Mouse (Mus musculus): ENCODE data around the gene Usf2. TPM values are rescaled to one million over a fixed set of nuclear protein-coding genes. Genes with fewer than 3 reads are reported as not detected.

Usf2 gene
- polyA plus RNA-seq (2015; fragmentation: Nextera tagmentation; extraction: Ambion mirVana), result 19.6 and 21.1 TPM in 2 replicates

GRCm38 (mm10) chr7:30956756-30957366, at the start of gene Usf2:
TSS of gene Usf2 (minus strand) at chr7:30956803.
- H3K27ac ChIP-seq (ENCODE audit: low read length), result peak within 1 kb of the TSS; percentile 98
- peak; percentile 95 for DNase-seq (ENCODE audit: low spot score)
- no peaks in the 10 kb centered on the region for H3K27me3 ChIP-seq (replicated peaks; ENCODE audit: insufficient read depth, low read length)
- WGBS, result 0% methylated on average over 3 of the region's 82 CpGs
- TF ChIP-seq CTCF (IDR thresholded peaks at IDR 0.05) (no peak), EP300 (IDR thresholded peaks at IDR 0.05) (no peak)
- peak within 1 kb of the TSS; percentile 78 for H3K4me2 ChIP-seq (replicated peaks; ENCODE audit: low read depth, low read length)
- H3K9ac ChIP-seq (replicated peaks; ENCODE audit: low read depth), result peak within 1 kb of the TSS; percentile 98
- H3K4me1 ChIP-seq (ENCODE audit: insufficient read depth, low read depth, low read length), result peaks cover 17% of the 10 kb centered on the region
- peaks cover 16% of the 10 kb centered on the region for H3K36me3 ChIP-seq (ENCODE audit: insufficient read depth, low read length)
- ATAC-seq, result peak; percentile 67
- H3K9me3 ChIP-seq (ENCODE audit: low read length), result no peaks in the 10 kb centered on the region
- peak within 1 kb of the TSS; percentile 96 for H3K4me3 ChIP-seq (ENCODE audit: low read depth, low read length)

- Histone ChIP-seq H3K27ac (ENCODE audit: low read length) (peak overlapping the region; percentile 68), H3K4me2 (replicated peaks; ENCODE audit: low read depth, low read length) (no peak overlapping the region), H3K27me3 (replicated peaks; ENCODE audit: insufficient read depth, low read length) (no peaks in the 10 kb centered on the region), H3K4me1 (ENCODE audit: insufficient read depth, low read depth, low read length) (peaks cover 6% of the 10 kb centered on the region; the same call in 1 of the 2 replicates), H3K9ac (replicated peaks; ENCODE audit: low read depth) (no peak overlapping the region), H3K36me3 (ENCODE audit: insufficient read depth, low read length) (no peaks in the 10 kb centered on the region), H3K4me3 (ENCODE audit: low read depth, low read length) (no peak overlapping the region), H3K9me3 (ENCODE audit: low read length) (no peaks in the 10 kb centered on the region)
- peak; percentile 79 for DNase-seq (ENCODE audit: low spot score)
- WGBS, result 50% methylated on average over 8 of the region's 8 CpGs
- ATAC-seq, result peak; percentile 88
- TF ChIP-seq CTCF (IDR thresholded peaks at IDR 0.05), result no peak
- TF ChIP-seq EP300 (IDR thresholded peaks at IDR 0.05), result peak; percentile 94
These were observed 46.0 kb upstream of the Usf2 start for GRCm38 (mm10) chr7:31002650-31003049.

GRCm38 (mm10) chr7:31000505-31001020, 44.0 kb upstream of the Usf2 start:
- Histone ChIP-seq H3K4me1 (ENCODE audit: insufficient read depth, low read depth, low read length) (peaks cover 6% of the 10 kb centered on the region; the same call in 1 of the 2 replicates), H3K27me3 (replicated peaks; ENCODE audit: insufficient read depth, low read length) (no peaks in the 10 kb centered on the region), H3K9me3 (ENCODE audit: low read length) (no peaks in the 10 kb centered on the region), H3K4me3 (ENCODE audit: low read depth, low read length) (no peak overlapping the region), H3K36me3 (ENCODE audit: insufficient read depth, low read length) (no peaks in the 10 kb centered on the region), H3K4me2 (replicated peaks; ENCODE audit: low read depth, low read length) (no peak overlapping the region), H3K9ac (replicated peaks; ENCODE audit: low read depth) (no peak overlapping the region), H3K27ac (ENCODE audit: low read length) (no peak overlapping the region)
- TF ChIP-seq EP300 (IDR thresholded peaks at IDR 0.05), result peak; percentile 91
- TF ChIP-seq CTCF (IDR thresholded peaks at IDR 0.05), result peak; percentile 14; the same call in 1 of the 2 replicates
- under 1% methylated on average over 7 of the region's 7 CpGs for WGBS
- ATAC-seq (peak; percentile 74), DNase-seq (ENCODE audit: low spot score) (peak; percentile 84)

- Histone ChIP-seq H3K36me3 (ENCODE audit: insufficient read depth, low read length) (no peaks in the 10 kb centered on the region), H3K9me3 (ENCODE audit: low read length) (no peaks in the 10 kb centered on the region), H3K9ac (replicated peaks; ENCODE audit: low read depth) (no peak overlapping the region), H3K4me2 (replicated peaks; ENCODE audit: low read depth, low read length) (no peak overlapping the region), H3K27ac (ENCODE audit: low read length) (no peak overlapping the region), H3K27me3 (replicated peaks; ENCODE audit: insufficient read depth, low read length) (no peaks in the 10 kb centered on the region), H3K4me1 (ENCODE audit: insufficient read depth, low read depth, low read length) (peaks cover 6% of the 10 kb centered on the region; the same call in 1 of the 2 replicates), H3K4me3 (ENCODE audit: low read depth, low read length) (no peak overlapping the region)
- DNase-seq (ENCODE audit: low spot score) (no peak), ATAC-seq (no peak)
- TF ChIP-seq EP300 (IDR thresholded peaks at IDR 0.05) (no peak), CTCF (IDR thresholded peaks at IDR 0.05) (peak; percentile 24; the same call in 1 of the 2 replicates)
- 92% methylated on average over 2 of the region's 2 CpGs for WGBS
These were observed 39.9 kb upstream of the Usf2 start for GRCm38 (mm10) chr7:30996491-30996890.

- WGBS, result 81% methylated on average over 5 of the region's 5 CpGs
- Histone ChIP-seq H3K27ac (ENCODE audit: low read length) (no peak overlapping the region), H3K9me3 (ENCODE audit: low read length) (no peaks in the 10 kb centered on the region), H3K27me3 (replicated peaks; ENCODE audit: insufficient read depth, low read length) (no peaks in the 10 kb centered on the region), H3K4me3 (ENCODE audit: low read depth, low read length) (no peak overlapping the region), H3K4me2 (replicated peaks; ENCODE audit: low read depth, low read length) (no peak overlapping the region), H3K4me1 (ENCODE audit: insufficient read depth, low read depth, low read length) (no peaks in the 10 kb centered on the region), H3K36me3 (ENCODE audit: insufficient read depth, low read length) (no peaks in the 10 kb centered on the region), H3K9ac (replicated peaks; ENCODE audit: low read depth) (no peak overlapping the region)
- DNase-seq (ENCODE audit: low spot score), result no peak
- ATAC-seq, result no peak
- TF ChIP-seq EP300 (IDR thresholded peaks at IDR 0.05) (no peak), CTCF (IDR thresholded peaks at IDR 0.05) (no peak)
These were observed 37.4 kb upstream of the Usf2 start for GRCm38 (mm10) chr7:30993986-30994385.

GRCm38 (mm10) chr7:30992148-30992547, 35.5 kb upstream of the Usf2 start:
- H3K9ac ChIP-seq (replicated peaks; ENCODE audit: low read depth), result no peak overlapping the region
- DNase-seq (ENCODE audit: low spot score) (no peak), ATAC-seq (no peak)
- H3K4me1 ChIP-seq (ENCODE audit: insufficient read depth, low read depth, low read length), result no peaks in the 10 kb centered on the region
- H3K9me3 ChIP-seq (ENCODE audit: low read length), result no peaks in the 10 kb centered on the region
- 52% methylated on average over 5 of the region's 5 CpGs for WGBS
- no peak overlapping the region for H3K27ac ChIP-seq (ENCODE audit: low read length)
- TF ChIP-seq EP300 (IDR thresholded peaks at IDR 0.05) (no peak), CTCF (IDR thresholded peaks at IDR 0.05) (no peak)
- H3K4me2 ChIP-seq (replicated peaks; ENCODE audit: low read depth, low read length), result no peak overlapping the region
- H3K27me3 ChIP-seq (replicated peaks; ENCODE audit: insufficient read depth, low read length), result no peaks in the 10 kb centered on the region
- no peak overlapping the region for H3K4me3 ChIP-seq (ENCODE audit: low read depth, low read length)
- H3K36me3 ChIP-seq (ENCODE audit: insufficient read depth, low read length), result no peaks in the 10 kb centered on the region

Data from lung, postnatal 0 days (tissue).